Mouse (Mus musculus) frontal cortex, postnatal 10 days (tissue): ENCODE data around the gene Mgst3.
A peak's percentile ranks its signal among the peaks of the same experiment; 100 is the strongest.
"Not testable (repeated sequence)": the region's sequence is repeated elsewhere in the genome, so short reads cannot be mapped to it uniquely, and the experiment has no call there.

ENCODE experiments used
- DNase-seq, 2 experiments: peaks; one replicate each; pipeline ENCODE4 v3.0.0; 2022; ENCODE audit warnings: low spot score in 2 of 2, mixed read lengths in 1 of 2

The Mgst3 gene

GRCm38 (mm10) chr1:167360268-167360667, 33.4 kb downstream of the Mgst3 start:
- DNase-seq = no peak

DNA sequence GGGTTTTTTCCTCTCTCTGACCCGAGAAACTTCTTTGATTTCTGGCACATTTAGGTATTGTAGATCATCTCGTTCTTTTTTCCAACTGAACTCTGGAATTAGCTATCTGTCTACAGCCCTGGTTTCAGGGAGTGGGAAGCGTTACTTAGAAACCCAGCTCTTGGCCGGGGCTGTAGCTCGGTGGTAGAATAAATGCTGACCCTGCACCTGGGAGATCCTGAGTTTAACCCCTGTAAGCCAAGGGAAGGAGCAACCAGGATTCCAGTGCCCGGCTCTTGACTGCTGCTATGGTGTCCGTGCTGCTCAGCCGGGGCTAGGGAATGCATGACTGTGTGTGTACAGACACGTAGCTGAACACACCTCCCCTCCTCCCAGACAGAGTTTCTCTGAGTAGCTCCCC, 34.9 kb downstream of the Mgst3 start:
- DNase-seq = no peak

- DNase-seq = no peak
Measured at GRCm38 (mm10) chr1:167357387-167357786, 36.3 kb downstream of the Mgst3 start.

DNA sequence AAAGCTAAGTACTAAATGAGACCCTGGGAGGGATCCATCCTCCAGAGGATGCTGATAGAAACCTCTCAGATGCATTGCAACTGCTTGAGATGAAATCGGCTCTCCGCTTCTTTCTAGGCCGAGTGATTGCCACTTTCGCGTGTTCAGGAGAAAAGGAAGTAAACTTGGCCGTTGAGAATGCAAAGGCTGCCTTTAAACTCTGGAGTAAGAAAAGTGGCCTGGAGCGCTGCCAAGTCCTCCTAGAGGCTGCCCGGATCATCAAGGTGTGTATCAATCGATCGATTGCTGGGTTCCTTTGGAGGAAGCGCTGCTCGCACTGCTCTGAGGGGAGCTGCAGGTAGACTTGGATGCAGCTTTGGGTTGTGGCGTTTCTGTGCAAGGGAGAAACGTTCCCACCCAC, 41.2 kb downstream of the Mgst3 start:
- DNase-seq = no peak

DNA sequence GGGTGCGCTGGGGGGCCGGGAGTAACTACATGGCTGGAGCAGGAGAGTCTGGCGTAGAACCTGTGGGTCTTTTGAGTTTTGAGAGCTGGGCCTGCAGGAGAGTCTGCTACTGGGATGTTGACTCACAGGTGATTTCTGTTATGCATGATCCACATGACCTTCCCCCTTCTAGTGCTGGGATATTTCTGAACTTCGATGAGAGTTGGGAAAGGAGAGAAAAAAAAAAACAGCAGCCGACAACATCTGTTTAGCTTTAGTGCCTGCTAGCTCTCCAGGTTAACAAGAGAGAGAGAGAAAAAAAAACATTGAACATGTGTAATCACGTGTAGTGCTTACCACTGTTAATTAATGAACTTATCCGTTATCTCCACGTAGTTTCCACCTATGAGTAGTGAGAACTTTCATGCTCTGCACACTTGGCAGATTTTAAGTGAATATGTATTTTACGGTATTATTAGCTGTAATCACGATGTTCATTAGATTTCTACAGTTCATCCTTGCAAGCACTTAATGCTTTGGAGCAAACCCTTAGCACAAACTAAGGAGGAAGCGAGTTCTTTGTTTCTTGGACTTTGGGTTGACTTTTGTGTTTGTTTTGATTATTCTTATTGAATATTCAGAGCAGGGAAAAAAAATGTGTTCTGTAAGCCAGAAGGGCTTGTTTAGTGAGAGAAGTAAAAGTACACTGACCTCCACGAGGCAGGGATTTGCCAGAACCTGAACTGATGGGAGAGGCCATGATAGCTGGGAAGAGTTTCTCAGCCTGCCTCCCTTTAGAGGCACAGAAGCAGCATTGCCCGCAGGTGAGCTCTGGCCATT, 42.8 kb downstream of the Mgst3 start:
- DNase-seq = no peak

- peak; percentile 84 to 89 for DNase-seq
Measured at GRCm38 (mm10) chr1:167349815-167350596, 43.6 kb downstream of the Mgst3 start, which contains the start of gene Aldh9a1. TSS of gene Aldh9a1 (plus strand) at chr1:167349991.

GRCm38 (mm10) chr1:167349206-167349605, 44.4 kb downstream of the Mgst3 start:
- not testable (repeated sequence) for DNase-seq

DNA sequence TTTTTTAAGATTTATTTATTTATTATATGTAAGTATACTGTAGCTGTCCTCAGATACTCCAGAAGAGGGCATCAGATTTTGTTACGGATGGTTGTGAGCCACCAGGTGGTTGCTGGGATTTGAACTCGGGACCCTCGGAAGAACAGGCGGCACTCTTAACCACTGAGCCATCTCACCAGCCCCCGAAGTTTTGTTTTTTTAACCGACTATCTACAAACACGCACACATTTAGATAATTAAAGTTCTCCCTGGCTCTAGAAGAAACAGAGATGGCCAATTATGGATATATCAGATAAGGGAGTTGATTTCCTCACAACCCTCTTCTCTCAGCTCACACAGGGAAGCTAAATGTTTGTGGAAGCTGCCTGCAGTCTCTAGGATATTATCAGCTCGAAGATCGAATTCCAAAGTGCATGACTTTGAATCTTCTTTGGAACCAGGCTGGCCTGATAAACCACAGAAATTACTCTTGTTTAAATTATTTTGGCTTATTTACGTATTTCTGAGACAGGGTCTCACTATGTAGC, 47.6 kb downstream of the Mgst3 start:
- DNase-seq = not testable (repeated sequence)

- DNase-seq = no peak
Measured at GRCm38 (mm10) chr1:167342831-167343230, 50.8 kb downstream of the Mgst3 start.

DNA sequence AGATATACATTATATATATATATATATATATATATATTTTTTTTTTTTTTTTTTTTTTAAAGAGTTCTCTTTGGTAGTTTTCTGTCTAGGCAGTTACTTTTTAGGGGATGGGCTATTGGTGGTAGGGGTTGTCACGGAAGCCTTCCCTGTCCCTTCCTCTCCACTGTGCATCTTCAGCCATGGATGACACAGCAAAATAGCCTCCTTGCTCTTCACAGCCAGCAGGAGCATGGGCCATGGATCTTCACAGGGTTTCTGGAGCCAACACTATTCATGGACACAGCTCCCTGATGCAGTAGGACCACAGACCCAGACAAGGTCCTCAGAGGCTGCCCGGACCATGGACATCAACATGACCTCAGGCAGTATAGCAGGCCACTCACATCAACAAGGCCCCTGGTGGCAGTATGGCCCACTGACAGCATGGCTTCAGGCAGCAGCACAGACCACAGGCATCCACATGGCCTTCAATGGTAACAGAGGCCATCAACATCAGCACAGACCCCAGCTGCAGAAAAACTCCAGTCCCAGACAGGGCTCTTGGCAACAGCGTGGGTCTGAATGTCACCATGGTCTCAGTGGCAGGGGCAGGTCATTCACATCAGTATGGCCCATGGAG, 52.6 kb downstream of the Mgst3 start:
- no peak for DNase-seq

DNA sequence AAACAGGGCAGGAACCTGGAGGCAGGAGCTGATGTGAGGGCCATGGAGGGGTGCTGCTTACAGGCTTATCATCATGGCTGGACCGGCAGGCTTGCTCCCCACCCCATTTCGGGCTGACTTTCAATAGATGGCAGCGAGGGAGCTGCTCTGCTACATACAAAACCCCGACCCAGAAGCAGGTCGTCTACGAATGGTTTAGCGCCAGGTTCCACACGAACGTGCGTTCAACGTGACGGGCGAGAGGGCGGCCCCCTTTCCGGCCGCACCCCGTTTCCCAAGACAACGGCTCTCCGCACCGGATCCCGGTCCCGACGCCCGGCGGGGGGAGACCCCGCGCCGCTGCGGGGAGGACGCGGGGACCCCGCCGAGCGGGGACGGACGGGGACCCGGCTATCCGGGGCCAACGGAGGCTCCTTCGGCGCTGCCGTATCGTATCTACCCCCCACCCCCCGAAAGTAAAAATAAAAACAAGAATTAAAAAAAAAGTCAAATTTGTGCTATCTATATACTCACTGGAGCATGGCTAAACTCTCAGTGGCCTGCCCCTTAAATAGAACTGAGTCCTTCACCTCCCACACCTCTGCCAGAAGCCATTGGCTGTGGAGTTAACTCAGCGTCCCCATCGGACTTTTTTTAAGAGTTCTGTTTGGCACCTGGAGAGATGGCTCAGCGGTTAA, 53.4 kb downstream of the Mgst3 start:
- DNase-seq = no peak

GRCm38 (mm10) chr1:167339177-167339781, 54.4 kb downstream of the Mgst3 start:
- DNase-seq = no peak

DNA sequence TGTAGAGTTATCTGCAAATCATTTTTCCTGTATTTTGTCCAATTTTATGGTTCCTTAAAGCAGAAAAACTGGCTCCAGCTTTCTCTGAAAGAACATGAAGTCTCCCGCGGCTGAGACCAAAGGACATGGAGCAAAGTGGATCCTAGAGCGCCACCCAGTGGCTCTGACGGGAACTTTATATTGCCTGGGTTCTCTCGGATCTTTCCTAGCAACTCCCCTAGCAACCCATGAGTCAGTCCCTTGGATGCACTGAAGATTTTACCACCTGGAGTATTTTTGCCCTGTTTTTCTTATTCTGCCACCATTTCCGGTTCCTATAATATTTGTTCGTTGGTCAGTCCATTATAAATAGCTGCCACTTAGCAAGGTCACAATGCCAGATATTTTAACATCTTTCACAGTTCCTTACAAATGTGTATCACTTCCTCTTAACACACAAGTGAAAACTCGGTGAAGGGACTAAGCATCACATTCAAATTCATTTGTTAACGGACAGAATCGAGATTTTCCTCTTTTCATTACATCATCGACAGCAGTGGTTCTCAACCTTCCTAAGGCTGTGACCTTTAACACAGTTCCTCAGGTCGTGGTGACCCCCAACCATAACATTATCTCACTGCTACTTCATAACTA, 56.1 kb downstream of the Mgst3 start:
- peak; percentile 73 to 87 for DNase-seq

- DNase-seq = no peak
Measured at GRCm38 (mm10) chr1:167336398-167336797, 57.2 kb downstream of the Mgst3 start.

DNA sequence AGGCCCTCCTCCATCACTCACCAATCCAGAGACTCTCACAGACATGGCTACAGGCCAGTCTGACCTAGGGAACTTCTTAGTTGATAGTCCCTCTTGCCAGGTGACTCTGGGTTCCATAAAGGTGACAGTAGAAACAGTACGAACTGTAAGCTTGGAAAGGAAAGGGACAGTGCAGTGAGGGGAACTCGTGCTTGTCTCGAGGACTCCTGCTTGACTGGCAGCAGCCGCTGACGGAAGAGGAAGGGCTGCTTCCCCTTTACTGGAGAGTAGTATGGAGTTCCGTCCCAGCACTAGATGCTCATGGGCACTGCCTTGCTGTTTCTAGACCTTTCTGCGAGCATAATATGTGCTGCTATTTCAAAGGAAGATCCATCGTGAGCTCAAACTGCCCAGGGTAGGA, 62.5 kb downstream of the Mgst3 start:
- DNase-seq = no peak

DNA sequence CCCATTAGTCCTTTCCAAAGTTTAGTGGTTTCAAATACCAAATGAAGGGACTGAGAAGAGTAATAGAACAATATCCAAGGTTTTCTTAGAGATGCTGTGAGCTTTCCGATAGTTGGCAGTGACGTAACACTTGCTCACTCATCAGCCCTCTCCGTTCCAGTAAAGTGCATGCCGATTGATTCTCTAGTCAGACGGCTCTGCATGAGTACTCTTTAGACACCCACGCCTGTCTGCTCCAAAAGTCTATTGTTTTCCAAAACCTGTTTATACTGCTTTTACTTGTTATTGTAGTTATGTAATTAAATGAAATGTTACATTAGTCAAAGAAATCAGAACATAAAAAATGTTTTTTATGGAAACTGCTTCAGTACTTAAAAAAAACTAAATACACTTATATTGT, 64.9 kb downstream of the Mgst3 start:
- DNase-seq = no peak
